Mouse (Mus musculus) duodenum, adult 2 months (tissue): ENCODE results near the gene Trim31. TPM values are rescaled to one million over a fixed set of nuclear protein-coding genes. Genes with fewer than 3 reads are reported as not detected.

Experiments used
- polyA plus RNA-seq: library from polyadenylated mRNA; depleted of rRNA; stranded (reverse); fragments of >200 nt; gene quantifications from 2 replicates; pipeline ENCODE4 v1.2.3, GENCODE M21; 2012; ENCODE audit warnings: low replicate concordance; rRNA removed

Gene Trim31
- polyA plus RNA-seq, result 26.5 and 31.2 TPM in 2 replicates

GRCm38 (mm10) chr17:36897552-36898205 lies at the start of gene Trim31:
TSS of gene Trim31 (plus strand) at chr17:36898118.

DNA sequence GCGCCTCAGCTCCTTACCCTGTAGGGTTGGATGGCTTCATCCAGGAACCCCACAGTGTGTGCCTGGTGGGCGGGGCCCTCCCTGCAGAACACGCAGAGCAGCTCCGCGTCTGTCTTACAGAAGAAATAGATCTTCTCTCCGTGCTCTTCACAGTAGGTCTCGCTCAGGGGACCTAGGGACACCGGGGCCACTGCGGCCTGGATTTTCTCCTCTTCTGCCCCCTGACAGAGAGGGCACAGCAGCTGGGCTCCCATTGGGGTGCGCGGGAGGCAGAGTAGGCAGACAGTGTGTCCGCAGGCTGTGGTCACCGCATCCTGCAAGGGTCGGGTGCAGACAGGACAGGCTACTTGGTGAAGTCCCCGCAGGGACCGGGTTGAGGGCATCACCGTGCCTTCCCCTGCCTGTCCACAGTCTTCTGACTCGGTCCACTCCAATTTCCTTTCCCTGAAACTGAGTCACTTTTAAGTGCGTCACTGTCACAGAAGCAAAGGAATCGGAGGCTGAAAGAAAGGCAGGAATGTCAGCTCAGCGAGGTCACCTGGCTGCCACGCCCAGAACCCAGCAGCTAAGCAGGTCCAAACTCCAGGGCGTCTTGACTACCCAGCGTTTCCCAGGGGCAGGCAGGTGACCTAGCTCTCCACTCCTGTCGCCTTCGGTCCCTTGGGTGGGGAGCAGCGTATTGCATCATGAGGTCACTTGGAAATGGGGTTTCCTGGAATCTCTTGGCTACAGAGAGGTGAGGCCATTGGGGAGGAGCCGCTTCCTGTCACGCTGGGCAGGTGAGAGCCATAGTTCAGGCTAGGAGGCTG lies 31.0 kb upstream of the Trim31 start, which contains the start of gene Trim15:
Gene Trim15, minus strand, starts transcription at position 492 of the 809 bp plus-strand sequence.

DNA sequence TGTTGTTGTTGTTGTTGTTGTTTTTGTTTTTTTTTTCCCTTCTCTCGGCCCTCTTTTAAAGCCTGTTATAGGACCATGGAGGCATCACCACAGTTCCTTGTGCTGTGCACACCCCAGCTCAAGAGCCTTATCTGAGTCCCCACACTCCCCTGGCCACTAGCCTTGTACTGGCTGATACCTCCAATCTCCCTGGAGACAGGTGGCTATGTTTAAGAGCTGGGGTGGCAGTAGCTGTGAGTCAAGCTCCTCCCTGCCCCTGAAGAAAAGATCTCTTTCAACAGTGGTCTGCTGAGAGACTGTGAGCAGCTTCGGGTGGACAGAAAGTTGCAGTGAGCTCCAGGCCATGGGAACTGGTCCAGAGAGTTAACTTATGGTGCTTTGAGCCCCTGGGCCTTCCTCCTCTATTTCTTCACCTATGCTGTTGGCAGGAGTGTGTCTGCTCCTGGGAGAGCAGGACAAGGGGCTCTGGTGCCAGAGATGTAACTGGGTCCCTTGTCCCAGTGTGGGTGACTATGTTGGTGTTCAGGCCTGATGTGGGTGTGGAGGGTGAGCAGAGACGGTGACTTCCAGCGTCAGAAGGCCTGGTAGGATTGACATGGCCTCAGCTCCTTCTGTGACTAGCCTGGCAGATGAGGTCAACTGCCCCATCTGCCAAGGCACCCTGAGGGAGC lies 28.5 kb upstream of the Trim31 start, which contains the start of gene Trim10:
Gene Trim10, plus strand, starts transcription at position 291 of the 671 bp plus-strand sequence.

GRCm38 (mm10) chr17:36890073-36890903 lies 7.6 kb upstream of the Trim31 start, which contains the start of gene Trim40:
TSS of gene Trim40 (minus strand) at chr17:36890123.

GRCm38 (mm10) chr17:36942791-36943471 lies 45.0 kb downstream of the Trim31 start, which contains the start of gene Rnf39:
TSS of gene Rnf39 (plus strand) at chr17:36942918.

DNA sequence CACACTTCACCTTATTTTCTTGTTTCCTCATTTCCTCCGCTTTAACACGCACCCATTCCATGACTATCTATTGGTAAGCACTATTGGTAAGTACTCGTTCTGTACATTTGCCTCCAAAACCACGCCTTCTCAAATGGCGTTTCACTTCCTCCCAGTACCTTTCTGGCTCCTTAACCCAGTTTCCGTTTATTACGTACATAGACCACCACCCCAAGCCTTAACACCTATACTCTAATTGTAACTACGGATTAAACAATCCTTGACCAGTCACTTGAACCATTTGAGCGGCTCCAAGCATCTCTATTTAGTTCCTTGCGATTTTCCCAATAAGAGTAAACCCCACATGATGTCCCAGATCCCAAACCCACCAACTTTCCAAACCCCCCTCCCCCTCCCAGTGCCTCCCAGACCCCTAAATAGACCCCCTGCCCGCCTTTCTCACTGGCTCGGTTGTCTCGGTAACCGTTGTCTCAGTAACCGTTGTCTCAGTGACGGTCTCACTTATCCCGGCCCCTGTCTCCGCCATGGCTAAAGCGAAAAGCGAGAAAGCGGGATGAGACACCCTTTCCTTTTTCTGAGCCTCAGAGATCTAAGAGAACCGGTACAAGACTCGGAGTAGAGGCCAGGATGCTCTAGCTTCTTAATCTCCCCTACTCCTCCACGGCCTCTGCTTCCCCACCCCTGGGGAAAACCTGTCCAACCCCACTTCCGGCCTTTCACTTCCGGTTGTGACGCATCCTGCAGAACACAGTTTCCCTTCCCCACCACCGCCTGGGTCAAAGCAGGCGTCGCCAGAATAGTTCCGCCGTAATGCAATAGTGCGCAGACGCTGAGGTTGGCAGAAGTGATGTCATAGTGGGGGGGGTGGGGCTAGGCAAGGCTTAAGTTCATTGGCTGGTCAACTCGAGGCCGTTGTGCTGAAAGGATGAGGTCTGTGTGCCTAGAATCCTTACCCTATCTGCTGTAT lies 53.3 kb downstream of the Trim31 start, which contains the start of gene Ppp1r11:
Gene Ppp1r11, minus strand, starts transcription at position 761 of the 967 bp plus-strand sequence.

DNA sequence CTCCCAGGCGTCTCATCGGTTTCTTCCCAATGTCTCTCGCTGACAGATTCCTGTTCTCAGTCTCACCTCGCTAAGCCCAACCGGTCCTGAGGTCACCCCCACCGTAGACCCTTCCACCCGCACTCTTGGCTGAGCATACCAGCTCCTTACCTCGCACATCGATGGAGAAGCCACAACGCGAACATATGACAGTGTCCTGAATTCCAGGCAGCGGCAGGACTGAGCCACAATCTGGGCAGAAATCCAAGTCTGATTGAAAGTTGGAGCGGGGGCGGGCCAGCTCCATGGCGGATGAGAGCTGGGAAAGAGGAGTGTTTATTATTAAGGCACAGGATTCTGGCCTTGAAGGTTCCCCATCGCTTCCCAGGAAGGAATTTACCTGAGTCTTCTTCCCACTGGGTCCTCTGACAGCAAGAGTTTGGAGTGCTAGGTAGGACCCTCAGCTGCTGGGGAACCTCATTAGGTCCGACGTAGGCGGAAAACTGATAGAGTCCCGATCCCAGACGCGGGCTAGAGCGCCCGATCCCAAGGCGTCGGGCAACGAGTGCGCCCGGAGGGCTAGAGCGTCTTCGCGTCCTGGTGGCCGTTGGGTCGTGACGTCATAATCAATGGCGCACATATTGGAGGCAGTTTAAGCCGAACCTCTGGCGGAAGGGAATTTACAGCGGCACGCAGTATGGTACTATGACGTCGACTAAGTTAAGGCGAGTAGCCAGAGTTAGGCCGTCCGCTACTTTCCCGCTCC lies 60.3 kb downstream of the Trim31 start, which contains the start of the genes Znrd1 and Znrd1as:
Gene Znrd1, minus strand, starts transcription at position 561 of the 745 bp plus-strand sequence.
Gene Znrd1as, plus strand, starts transcription at position 594 of the 745 bp plus-strand sequence.

Other genes with a start within 250 kb of the Trim31 start
- not detected in 2 replicates for gene H2-M1, start 225.9 kb upstream of the Trim31 start, polyA plus RNA-seq
- not detected in 2 replicates for gene H2-M10.5, start 125.2 kb upstream of the Trim31 start, polyA plus RNA-seq
- not detected in 2 replicates for gene H2-M10.6, start 85.9 kb upstream of the Trim31 start, polyA plus RNA-seq
- 26.0 and 26.5 TPM in 2 replicates for gene Trim26, start 61.0 kb upstream of the Trim31 start, polyA plus RNA-seq
- 7.4 and 33.1 TPM in 2 replicates for gene Trim15, start 30.9 kb upstream of the Trim31 start, polyA plus RNA-seq
- 0.05 TPM in 1 of 2 replicates, not detected in the other for gene Trim10, start 28.5 kb upstream of the Trim31 start, polyA plus RNA-seq
- 15.0 and 31.3 TPM in 2 replicates for gene Trim40, start 8.0 kb upstream of the Trim31 start, polyA plus RNA-seq
- gene Rnf39, start 44.8 kb downstream of the Trim31 start, polyA plus RNA-seq, result 4.6 and 6.2 TPM in 2 replicates
- gene Ppp1r11, start 53.6 kb downstream of the Trim31 start, polyA plus RNA-seq, result 21.9 and 27.9 TPM in 2 replicates
- gene Znrd1, start 60.4 kb downstream of the Trim31 start, polyA plus RNA-seq, result 16.1 and 17.6 TPM in 2 replicates
- 0.25 and 0.28 TPM in 2 replicates for gene Znrd1as, start 60.5 kb downstream of the Trim31 start, polyA plus RNA-seq
- not detected in 2 replicates for gene 2410137M14Rik, start 83.1 kb downstream of the Trim31 start, polyA plus RNA-seq
- 0.19 TPM in 1 of 2 replicates, not detected in the other for gene H2-M5, start 91.4 kb downstream of the Trim31 start, polyA plus RNA-seq
- gene Zfp57, start 103.0 kb downstream of the Trim31 start, polyA plus RNA-seq, result 0.64 and 1.1 TPM in 2 replicates
- gene Mog, start 125.3 kb downstream of the Trim31 start, polyA plus RNA-seq, result not detected in 2 replicates
- 5.3 and 11.2 TPM in 2 replicates for gene Gabbr1, start 147.8 kb downstream of the Trim31 start, polyA plus RNA-seq
- gene Olfr90, start 190.4 kb downstream of the Trim31 start, polyA plus RNA-seq, result not detected in 2 replicates
- not detected in 2 replicates for gene Olfr91, start 200.2 kb downstream of the Trim31 start, polyA plus RNA-seq
- gene Olfr92, start 222.0 kb downstream of the Trim31 start, polyA plus RNA-seq, result not detected in 2 replicates